Mouse (Mus musculus) E14TG2a.4 (cell line): Measurements from ENCODE around the gene Cux1.

Experiments used
- CTCF ChIP-seq: conservative IDR thresholded peaks from 2 replicates; pipeline ENCODE4 v1.5.1; 2014; ENCODE audit warnings: low read length
- POU5F1 ChIP-seq: IDR thresholded peaks from 2 replicates; pipeline ENCODE4 v1.6.1; 2014; ENCODE audit warnings: low read length, borderline replicate concordance

GRCm38 (mm10) chr5:136402622-136403564, 164.4 kb downstream of the Cux1 start:
- TF ChIP-seq CTCF (no peak), POU5F1 (no peak)
